Mouse (Mus musculus): ENCODE results near the gene Gm10320. TPM values are rescaled to one million over a fixed set of nuclear protein-coding genes. Genes with fewer than 3 reads are reported as not detected.

The Gm10320 gene
- polyA plus RNA-seq (2014; fragmentation: Nextera tagmentation; extraction: Ambion mirVana), result 1.2 and 1.3 TPM in 2 replicates

- no peak for ATAC-seq (ENCODE audit: low FRiP score)
- H3K4me2 ChIP-seq (replicated peaks), result no peak within 1 kb of the TSS
- H3K4me1 ChIP-seq (replicated peaks; ENCODE audit: control insufficient read depth, insufficient read depth, low read length), result no peaks in the 10 kb centered on the region
- DNase-seq (ENCODE audit: low spot score), result no peak
- WGBS, result 77% methylated on average over 3 of the region's 3 CpGs
- H3K9me3 ChIP-seq (ENCODE audit: control insufficient read depth, low read length), result no peaks in the 10 kb centered on the region
- H3K27ac ChIP-seq, result no peak within 1 kb of the TSS
- H3K4me3 ChIP-seq (replicated peaks; ENCODE audit: low read length), result no peak within 1 kb of the TSS
- peaks cover 9% of the 10 kb centered on the region; the same call in 1 of the 2 replicates for H3K27me3 ChIP-seq (ENCODE audit: control insufficient read depth, insufficient read depth, low read length)
- no peak within 1 kb of the TSS for H3K9ac ChIP-seq
- H3K36me3 ChIP-seq (replicated peaks; ENCODE audit: control insufficient read depth, insufficient read depth), result no peaks in the 10 kb centered on the region
Observed at GRCm38 (mm10) chr13:98491909-98492308, at the start of gene Gm10320. Gm10320 (minus strand) TSS chr13:98492001.

GRCm38 (mm10) chr13:98541601-98542000 is 49.8 kb upstream of the Gm10320 start:
- 90% methylated on average over 2 of the region's 2 CpGs for WGBS
- H3K9me3 ChIP-seq (ENCODE audit: control insufficient read depth, low read length), result no peaks in the 10 kb centered on the region
- H3K27me3 ChIP-seq (ENCODE audit: control insufficient read depth, insufficient read depth, low read length), result no peaks in the 10 kb centered on the region; the same call in 1 of the 2 replicates
- H3K4me2 ChIP-seq (replicated peaks), result no peak overlapping the region
- no peak overlapping the region for H3K4me3 ChIP-seq (replicated peaks; ENCODE audit: low read length)
- no peaks in the 10 kb centered on the region for H3K4me1 ChIP-seq (replicated peaks; ENCODE audit: control insufficient read depth, insufficient read depth, low read length)
- no peak overlapping the region for H3K27ac ChIP-seq
- ATAC-seq (ENCODE audit: low FRiP score) (no peak), DNase-seq (ENCODE audit: low spot score) (no peak)
- no peak overlapping the region for H3K9ac ChIP-seq
- no peaks in the 10 kb centered on the region for H3K36me3 ChIP-seq (replicated peaks; ENCODE audit: control insufficient read depth, insufficient read depth)

- Histone ChIP-seq H3K27me3 (ENCODE audit: control insufficient read depth, insufficient read depth, low read length) (no peaks in the 10 kb centered on the region; the same call in 1 of the 2 replicates), H3K4me3 (replicated peaks; ENCODE audit: low read length) (no peak overlapping the region), H3K4me2 (replicated peaks) (no peak overlapping the region), H3K9me3 (ENCODE audit: control insufficient read depth, low read length) (no peaks in the 10 kb centered on the region), H3K4me1 (replicated peaks; ENCODE audit: control insufficient read depth, insufficient read depth, low read length) (no peaks in the 10 kb centered on the region), H3K36me3 (replicated peaks; ENCODE audit: control insufficient read depth, insufficient read depth) (no peaks in the 10 kb centered on the region), H3K9ac (no peak overlapping the region), H3K27ac (no peak overlapping the region)
- ATAC-seq (ENCODE audit: low FRiP score) (no peak), DNase-seq (ENCODE audit: low spot score) (no peak)
- WGBS, result 90% methylated on average over 3 of the region's 3 CpGs
Observed at GRCm38 (mm10) chr13:98540206-98540605, 48.4 kb upstream of the Gm10320 start.

GRCm38 (mm10) chr13:98539311-98539710 is 47.5 kb upstream of the Gm10320 start:
- Histone ChIP-seq H3K36me3 (replicated peaks; ENCODE audit: control insufficient read depth, insufficient read depth) (no peaks in the 10 kb centered on the region), H3K4me3 (replicated peaks; ENCODE audit: low read length) (no peak overlapping the region), H3K9me3 (ENCODE audit: control insufficient read depth, low read length) (no peaks in the 10 kb centered on the region), H3K27ac (no peak overlapping the region), H3K4me2 (replicated peaks) (no peak overlapping the region), H3K9ac (no peak overlapping the region), H3K4me1 (replicated peaks; ENCODE audit: control insufficient read depth, insufficient read depth, low read length) (peaks cover 8% of the 10 kb centered on the region), H3K27me3 (ENCODE audit: control insufficient read depth, insufficient read depth, low read length) (no peaks in the 10 kb centered on the region; the same call in 1 of the 2 replicates)
- ATAC-seq (ENCODE audit: low FRiP score) (no peak), DNase-seq (ENCODE audit: low spot score) (no peak)
- 87% methylated on average over 7 of the region's 7 CpGs for WGBS

- WGBS, result 64% methylated on average over 5 of the region's 5 CpGs
- H3K4me2 ChIP-seq (replicated peaks), result no peak overlapping the region
- H3K4me1 ChIP-seq (replicated peaks; ENCODE audit: control insufficient read depth, insufficient read depth, low read length), result peaks cover 15% of the 10 kb centered on the region
- no peaks in the 10 kb centered on the region for H3K9me3 ChIP-seq (ENCODE audit: control insufficient read depth, low read length)
- H3K4me3 ChIP-seq (replicated peaks; ENCODE audit: low read length), result no peak overlapping the region
- H3K27ac ChIP-seq, result no peak overlapping the region
- H3K36me3 ChIP-seq (replicated peaks; ENCODE audit: control insufficient read depth, insufficient read depth), result no peaks in the 10 kb centered on the region
- H3K9ac ChIP-seq, result no peak overlapping the region
- ATAC-seq (ENCODE audit: low FRiP score) (no peak; the same call in 1 of the 2 replicates), DNase-seq (ENCODE audit: low spot score) (no peak)
- peaks cover 2% of the 10 kb centered on the region; the same call in 1 of the 2 replicates for H3K27me3 ChIP-seq (ENCODE audit: control insufficient read depth, insufficient read depth, low read length)
Observed at GRCm38 (mm10) chr13:98538587-98538986, 46.8 kb upstream of the Gm10320 start.

- ATAC-seq (ENCODE audit: low FRiP score) (no peak), DNase-seq (ENCODE audit: low spot score) (no peak)
- Histone ChIP-seq H3K27me3 (ENCODE audit: control insufficient read depth, insufficient read depth, low read length) (peaks cover 17% of the 10 kb centered on the region), H3K4me2 (replicated peaks) (no peak overlapping the region), H3K4me1 (replicated peaks; ENCODE audit: control insufficient read depth, insufficient read depth, low read length) (peaks cover 21% of the 10 kb centered on the region), H3K9ac (no peak overlapping the region), H3K4me3 (replicated peaks; ENCODE audit: low read length) (no peak overlapping the region), H3K36me3 (replicated peaks; ENCODE audit: control insufficient read depth, insufficient read depth) (no peaks in the 10 kb centered on the region), H3K9me3 (ENCODE audit: control insufficient read depth, low read length) (peaks cover 11% of the 10 kb centered on the region), H3K27ac (no peak overlapping the region)
- WGBS, result 58% methylated on average over 2 of the region's 2 CpGs
Observed at GRCm38 (mm10) chr13:98534913-98535262, 43.1 kb upstream of the Gm10320 start.

GRCm38 (mm10) chr13:98534190-98534912 is 42.5 kb upstream of the Gm10320 start:
- WGBS, result 31% methylated on average over 18 of the region's 18 CpGs
- Histone ChIP-seq H3K27ac (0 out of 2 replicates have a peak overlapping the region, but pooled peaks have one; percentile 5), H3K4me1 (replicated peaks; ENCODE audit: control insufficient read depth, insufficient read depth, low read length) (peaks cover 21% of the 10 kb centered on the region), H3K36me3 (replicated peaks; ENCODE audit: control insufficient read depth, insufficient read depth) (no peaks in the 10 kb centered on the region), H3K9ac (0 out of 2 replicates have a peak overlapping the region, but pooled peaks have one; percentile 31), H3K4me3 (replicated peaks; ENCODE audit: low read length) (no peak overlapping the region), H3K27me3 (ENCODE audit: control insufficient read depth, insufficient read depth, low read length) (peaks cover 17% of the 10 kb centered on the region), H3K9me3 (ENCODE audit: control insufficient read depth, low read length) (peaks cover 11% of the 10 kb centered on the region), H3K4me2 (replicated peaks) (peak overlapping the region; percentile 45)
- ATAC-seq (ENCODE audit: low FRiP score) (peak; percentile 81), DNase-seq (ENCODE audit: low spot score) (peak; percentile 64)

- H3K4me1 ChIP-seq (replicated peaks; ENCODE audit: control insufficient read depth, insufficient read depth, low read length), result peaks cover 21% of the 10 kb centered on the region
- no peaks in the 10 kb centered on the region for H3K36me3 ChIP-seq (replicated peaks; ENCODE audit: control insufficient read depth, insufficient read depth)
- H3K27me3 ChIP-seq (ENCODE audit: control insufficient read depth, insufficient read depth, low read length), result peaks cover 17% of the 10 kb centered on the region
- H3K9ac ChIP-seq, result 0 out of 2 replicates have a peak overlapping the region, but pooled peaks have one; percentile 31
- peaks cover 11% of the 10 kb centered on the region for H3K9me3 ChIP-seq (ENCODE audit: control insufficient read depth, low read length)
- WGBS, result 18% methylated on average over 9 of the region's 9 CpGs
- H3K4me3 ChIP-seq (replicated peaks; ENCODE audit: low read length), result no peak overlapping the region
- peak overlapping the region; percentile 45; the same call in 1 of the 2 replicates for H3K4me2 ChIP-seq (replicated peaks)
- H3K27ac ChIP-seq, result no peak overlapping the region
- DNase-seq (ENCODE audit: low spot score), result no peak
- no peak for ATAC-seq (ENCODE audit: low FRiP score)
Observed at GRCm38 (mm10) chr13:98533415-98533814, 41.6 kb upstream of the Gm10320 start.

GRCm38 (mm10) chr13:98532699-98533375 is 41.0 kb upstream of the Gm10320 start:
- H3K27me3 ChIP-seq (ENCODE audit: control insufficient read depth, insufficient read depth, low read length), result peaks cover 17% of the 10 kb centered on the region
- ATAC-seq (ENCODE audit: low FRiP score) (no peak), DNase-seq (ENCODE audit: low spot score) (no peak)
- no peak overlapping the region for H3K4me2 ChIP-seq (replicated peaks)
- no peaks in the 10 kb centered on the region for H3K36me3 ChIP-seq (replicated peaks; ENCODE audit: control insufficient read depth, insufficient read depth)
- no peak overlapping the region for H3K27ac ChIP-seq
- H3K4me3 ChIP-seq (replicated peaks; ENCODE audit: low read length), result no peak overlapping the region
- WGBS, result 52% methylated on average over 12 of the region's 12 CpGs
- H3K4me1 ChIP-seq (replicated peaks; ENCODE audit: control insufficient read depth, insufficient read depth, low read length), result peaks cover 21% of the 10 kb centered on the region
- H3K9ac ChIP-seq, result no peak overlapping the region
- peaks cover 11% of the 10 kb centered on the region for H3K9me3 ChIP-seq (ENCODE audit: control insufficient read depth, low read length)

Measured in hindbrain, embryonic 14.5 days (tissue).